Mouse (Mus musculus) C2C12 (cell line): ENCODE data around the gene Irf8. TPM values are rescaled to one million over a fixed set of nuclear protein-coding genes. Genes with fewer than 3 reads are reported as not detected.

Experiments used
- H3K27me3 ChIP-seq: one replicate; pipeline ENCODE4 v1.6.1; 2011; ENCODE audit not compliant: control insufficient read depth, insufficient read depth, insufficient read length
- H3K36me3 ChIP-seq: one replicate; pipeline ENCODE4 v1.6.1; 2011; ENCODE audit not compliant: control insufficient read depth, insufficient read depth
- H3K4me3 ChIP-seq: one replicate; pipeline ENCODE4 v1.5.1; 2011; ENCODE audit warnings: mild to moderate bottlenecking, control low read depth; ENCODE audit not compliant: poor library complexity, insufficient read depth, severe bottlenecking
- H3K79me2 ChIP-seq: one replicate; pipeline ENCODE4 v1.6.1; 2011; ENCODE audit not compliant: control insufficient read depth, insufficient read depth
- H3K79me3 ChIP-seq: one replicate; pipeline ENCODE4 v1.6.1; 2011; ENCODE audit warnings: low read depth, control low read depth
- H3ac ChIP-seq: one replicate; pipeline ENCODE3; 2011; ENCODE audit warnings: low read depth; ENCODE audit not compliant: control insufficient read depth, insufficient read length
- CEBPB ChIP-seq: IDR thresholded peaks from one replicate; pipeline ENCODE4 v1.6.1; 2011; ENCODE audit warnings: low read depth, mild to moderate bottlenecking, control low read depth, moderate library complexity
- CTCF ChIP-seq: IDR thresholded peaks from one replicate; pipeline ENCODE4 v1.5.1; 2011; ENCODE audit not compliant: control insufficient read depth, insufficient read depth, insufficient read length
- FOSL1 ChIP-seq: IDR thresholded peaks from one replicate; pipeline ENCODE4 v1.8.0; 2011; ENCODE audit warnings: mild to moderate bottlenecking, low read length; ENCODE audit not compliant: poor library complexity, insufficient read depth, severe bottlenecking
- MAX ChIP-seq: IDR thresholded peaks from one replicate; pipeline ENCODE4 v1.6.1; 2011; ENCODE audit warnings: mild to moderate bottlenecking, control low read depth
- MYOD1 ChIP-seq: IDR thresholded peaks from one replicate; pipeline ENCODE4 v1.6.1; 2011; ENCODE audit warnings: low read depth; ENCODE audit not compliant: control insufficient read depth, insufficient read length
- MYOG ChIP-seq: IDR thresholded peaks from one replicate; pipeline ENCODE4 v1.6.1; 2011; ENCODE audit not compliant: control insufficient read depth, insufficient read length; ENCODE audit errors: extremely low read depth
- USF1 ChIP-seq: IDR thresholded peaks from one replicate; pipeline ENCODE4 v1.6.1; 2011; ENCODE audit warnings: low read depth, mild to moderate bottlenecking, control low read depth, moderate library complexity
- polyA plus RNA-seq: library from polyadenylated mRNA; unstranded; fragments of >200 nt; fragmentation: generic; extraction: Trizol; gene quantifications from one replicate; pipeline ENCODE4 v1.2.1, GENCODE M21; 2012; ENCODE audit warnings: missing spikeins

Irf8 gene
- polyA plus RNA-seq, 1 experiment, result not detected

- H3K79me2 ChIP-seq, result no peaks in the 10 kb centered on the region
- no peaks in the 10 kb centered on the region for H3K79me3 ChIP-seq
- peaks cover 98% of the 10 kb centered on the region for H3K27me3 ChIP-seq
- H3K36me3 ChIP-seq, result no peaks in the 10 kb centered on the region
- H3K4me3 ChIP-seq, result no peak overlapping the region
- no peak overlapping the region for H3ac ChIP-seq
- TF ChIP-seq CTCF (no peak), MYOG (no peak), CEBPB (no peak), USF1 (no peak), MYOD1 (no peak), MAX (no peak), FOSL1 (no peak)
These were observed 4.8 kb downstream of the Irf8 start for GRCm38 (mm10) chr8:120741001-120741400.

GRCm38 (mm10) chr8:120741815-120742530, 5.8 kb downstream of the Irf8 start:
- no peak for TF ChIP-seq MYOD1
- TF ChIP-seq MAX, result no peak
- TF ChIP-seq MYOG, result no peak
- TF ChIP-seq CEBPB, result no peak
- TF ChIP-seq FOSL1, result no peak
- TF ChIP-seq USF1, result no peak
- no peak for TF ChIP-seq CTCF
- no peaks in the 10 kb centered on the region for H3K79me2 ChIP-seq
- no peaks in the 10 kb centered on the region for H3K79me3 ChIP-seq
- H3K27me3 ChIP-seq, result peaks cover 98% of the 10 kb centered on the region
- no peak overlapping the region for H3ac ChIP-seq
- H3K4me3 ChIP-seq, result no peak overlapping the region
- no peaks in the 10 kb centered on the region for H3K36me3 ChIP-seq

- Histone ChIP-seq H3ac (no peak overlapping the region), H3K36me3 (no peaks in the 10 kb centered on the region), H3K27me3 (peaks cover 96% of the 10 kb centered on the region), H3K79me3 (no peaks in the 10 kb centered on the region), H3K4me3 (no peak overlapping the region), H3K79me2 (no peaks in the 10 kb centered on the region)
- TF ChIP-seq CTCF (no peak), CEBPB (no peak), USF1 (no peak), MYOG (no peak), FOSL1 (no peak), MYOD1 (no peak), MAX (no peak)
These were observed 7.2 kb downstream of the Irf8 start for GRCm38 (mm10) chr8:120743149-120743897.

- Histone ChIP-seq H3K27me3 (peaks cover 96% of the 10 kb centered on the region), H3K79me3 (no peaks in the 10 kb centered on the region)
- TF ChIP-seq FOSL1 (no peak), MAX (no peak), USF1 (no peak), MYOD1 (no peak), CTCF (no peak), MYOG (no peak), CEBPB (no peak)
These were observed 7.7 kb downstream of the Irf8 start for GRCm38 (mm10) chr8:120743898-120744290.

GRCm38 (mm10) chr8:120744448-120744847, 8.3 kb downstream of the Irf8 start:
- Histone ChIP-seq H3K27me3 (peaks cover 92% of the 10 kb centered on the region), H3K79me3 (no peaks in the 10 kb centered on the region), H3K36me3 (no peaks in the 10 kb centered on the region), H3K79me2 (no peaks in the 10 kb centered on the region), H3ac (no peak overlapping the region), H3K4me3 (no peak overlapping the region)
- TF ChIP-seq MAX (no peak), MYOD1 (no peak), MYOG (no peak), USF1 (no peak), FOSL1 (no peak), CTCF (no peak), CEBPB (no peak)

More at GRCm38 (mm10) chr8:120743898-120744290, 7.7 kb downstream of the Irf8 start:
- no peak overlapping the region for H3ac ChIP-seq
- no peak overlapping the region for H3K4me3 ChIP-seq
- H3K36me3 ChIP-seq, result no peaks in the 10 kb centered on the region
- H3K79me2 ChIP-seq, result no peaks in the 10 kb centered on the region

- H3K79me2 ChIP-seq, result no peaks in the 10 kb centered on the region
- H3K4me3 ChIP-seq, result no peak overlapping the region
- TF ChIP-seq USF1, result no peak
- no peak for TF ChIP-seq FOSL1
- TF ChIP-seq MYOG, result no peak
- no peak for TF ChIP-seq CTCF
- no peak for TF ChIP-seq MYOD1
- TF ChIP-seq CEBPB, result no peak
- peaks cover 92% of the 10 kb centered on the region for H3K27me3 ChIP-seq
- H3ac ChIP-seq, result no peak overlapping the region
- no peaks in the 10 kb centered on the region for H3K36me3 ChIP-seq
- no peaks in the 10 kb centered on the region for H3K79me3 ChIP-seq
These were observed 9.1 kb downstream of the Irf8 start for GRCm38 (mm10) chr8:120745226-120745625.
